ENCODE assay signal across 12 mouse cellular contexts in the genomic region with DNA sequence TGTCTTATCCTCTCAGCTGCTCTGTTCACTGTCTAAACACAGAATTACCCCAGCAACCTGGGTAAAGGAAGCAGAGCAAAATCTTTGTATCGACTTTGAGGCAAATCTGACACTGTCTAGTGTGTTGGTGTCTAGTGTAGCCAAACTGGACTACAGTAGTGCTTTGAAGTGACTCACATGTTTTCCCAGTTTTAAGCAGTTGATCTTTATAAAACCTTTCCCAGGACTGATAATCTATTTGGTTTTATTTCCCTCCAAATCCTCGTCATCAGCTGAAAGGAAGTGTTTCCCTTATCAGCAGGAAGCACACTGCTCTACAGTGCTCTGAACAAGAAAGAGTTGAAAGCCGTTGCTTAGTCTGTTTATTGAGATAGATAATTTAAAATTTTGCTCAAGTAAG.
DNase-seq lines count a peak whose midpoint lies in the region; ATAC-seq and TF ChIP-seq lines count a peak whose summit lies in the region.
"Had no signal": no experiment of that assay in that cellular context is flagged by ENCODE, and none has a peak within 500 bp of the region (broad histone marks: within the 10 kb centered on the region; RNA-seq: fewer than 3 reads in every experiment).

No protein-coding gene starts in this region.

- peak; percentile 55 to 82 for DNase-seq in heart, adult 9 months (ENCODE audit: low spot score in 2 of 2)
- no peak for DNase-seq in heart, postnatal 10 days
- peak; percentile 60 for DNase-seq in lung, postnatal 0 days (ENCODE audit: low spot score)
- DNase-seq in lung, postnatal 4 days: no peak
- peak; percentile 60 for DNase-seq in heart, postnatal 0 days (ENCODE audit: low spot score)
- peak; percentile 47 for DNase-seq in naive thymus-derived CD4-positive, alpha-beta T cell, adult 2 months (ENCODE audit: low read depth)
- DNase-seq in right cerebral cortex, adult 18-20 months: no peak
- DNase-seq in cerebellum, postnatal 4 days (ENCODE audit: low spot score in 2 of 2): no peak
- DNase-seq: layer of hippocampus, adult 9-11 months had no signal

- no peaks in the 10 kb centered on the region for H3K27me3 ChIP-seq in lung, postnatal 0 days (replicated peaks; ENCODE audit: insufficient read depth, low read length)
- H3K27me3 ChIP-seq in heart, postnatal 0 days (ENCODE audit: control insufficient read depth, insufficient read depth, low read length): no peaks in the 10 kb centered on the region
- H3K27me3 ChIP-seq: forebrain, embryonic 12.5 days; limb, embryonic 15.5 days had no signal

- H3K27ac ChIP-seq in lung, postnatal 0 days (ENCODE audit: low read length): peak overlapping the region; percentile 66; the same call in 1 of the 2 replicates
- peak overlapping the region; percentile 77 for H3K27ac ChIP-seq in heart, postnatal 0 days (ENCODE audit: low read depth)
- H3K27ac ChIP-seq: forebrain, embryonic 12.5 days; limb, embryonic 15.5 days; stomach, postnatal 0 days had no signal

- H3K9me3 ChIP-seq in lung, postnatal 0 days (ENCODE audit: low read length): no peaks in the 10 kb centered on the region
- H3K9me3 ChIP-seq in heart, postnatal 0 days (replicated peaks; ENCODE audit: control insufficient read depth, low read length): no peaks in the 10 kb centered on the region
- H3K9me3 ChIP-seq: forebrain, embryonic 12.5 days; limb, embryonic 15.5 days had no signal

- intact Hi-C loops in heart, postnatal 10 days (cut with DNase I): no loop called here

- H3K4me2 ChIP-seq in lung, postnatal 0 days (replicated peaks; ENCODE audit: low read depth, low read length): no peak overlapping the region
- H3K4me2 ChIP-seq in heart, postnatal 0 days (ENCODE audit: low read depth, low read length): no peak overlapping the region
- H3K4me2 ChIP-seq: forebrain, embryonic 12.5 days; limb, embryonic 15.5 days had no signal

- peak; percentile 96 for TF ChIP-seq EP300 in lung, postnatal 0 days (IDR thresholded peaks at IDR 0.05)
- TF ChIP-seq EP300 in heart, postnatal 0 days (IDR thresholded peaks at IDR 0.05; ENCODE audit: low read depth): peak; percentile 81; the same call in 1 of the 2 replicates

- H3K36me3 ChIP-seq in lung, postnatal 0 days (ENCODE audit: insufficient read depth, low read length): no peaks in the 10 kb centered on the region
- H3K36me3 ChIP-seq in heart, postnatal 0 days (replicated peaks; ENCODE audit: control insufficient read depth, insufficient read depth, low read length): no peaks in the 10 kb centered on the region
- H3K36me3 ChIP-seq: forebrain, embryonic 12.5 days; limb, embryonic 15.5 days had no signal

- TF ChIP-seq CTCF in lung, postnatal 0 days (IDR thresholded peaks at IDR 0.05): no peak
- no peak for TF ChIP-seq CTCF in heart, postnatal 0 days (IDR thresholded peaks at IDR 0.05; ENCODE audit: low read depth)

- WGBS in lung, postnatal 0 days: 10% methylated on average over 3 of the region's 3 CpGs
- WGBS in heart, postnatal 0 days: 26% methylated on average over 3 of the region's 3 CpGs

- no peak overlapping the region for H3K4me3 ChIP-seq in lung, postnatal 0 days (ENCODE audit: low read depth, low read length)
- H3K4me3 ChIP-seq in heart, postnatal 0 days (ENCODE audit: low read depth, low read length): no peak overlapping the region
- H3K4me3 ChIP-seq: forebrain, embryonic 12.5 days; limb, embryonic 15.5 days had no signal

- peak; percentile 74 for ATAC-seq in lung, postnatal 0 days
- ATAC-seq in heart, postnatal 0 days (ENCODE audit: insufficient read depth, low read depth): peak; percentile 58

- 0 out of 2 replicates have a peak, but pooled peaks cover 3% of the 10 kb centered on the region for H3K4me1 ChIP-seq in lung, postnatal 0 days (ENCODE audit: insufficient read depth, low read depth, low read length)
- H3K4me1 ChIP-seq in heart, postnatal 0 days (ENCODE audit: control insufficient read depth, insufficient read depth): 0 out of 2 replicates have a peak, but pooled peaks cover under 1% of the 10 kb centered on the region

- H3K9ac ChIP-seq in lung, postnatal 0 days (replicated peaks; ENCODE audit: low read depth): no peak overlapping the region
- H3K9ac ChIP-seq in heart, postnatal 0 days (replicated peaks; ENCODE audit: low read depth, low read length): no peak overlapping the region
- H3K9ac ChIP-seq: forebrain, embryonic 12.5 days; limb, embryonic 15.5 days had no signal

Comparison
In these comparisons a context has a peak if more than half of its experiments do, and no peak if none do; other contexts are left out.
1. DNase-seq: peak in heart, adult 9 months (2 of 2), lung, postnatal 0 days (single experiment), heart, postnatal 0 days (single experiment) and naive thymus-derived CD4-positive, alpha-beta T cell, adult 2 months (single experiment); none in heart, postnatal 10 days (0 of 2), lung, postnatal 4 days (0 of 2), right cerebral cortex, adult 18-20 months (single experiment) and cerebellum, postnatal 4 days (0 of 2).